Mouse (Mus musculus) heart, postnatal 0 days (tissue): ENCODE measurements around the gene Prrc2a. TPM values are rescaled to one million over a fixed set of nuclear protein-coding genes. Genes with fewer than 3 reads are reported as not detected.

Experiments
- ATAC-seq: fragments of 200-750 bp; cut with Nextera tagmentation; 2 replicates; pipeline ENCODE4 v1.8.0; 2017; ENCODE audit warnings: low read depth, moderate number of reproducible peaks, moderate library complexity; ENCODE audit not compliant: insufficient read depth
- DNase-seq: peaks from one replicate; pipeline ENCODE4 v3.0.0-alpha.2; 2016; ENCODE audit warnings: low spot score
- H3K27ac ChIP-seq: fragments of 300-500 bp; sonication (generic); 2 replicates; pipeline ENCODE4 v1.5.1; 2014; ENCODE audit warnings: low read depth, mild to moderate bottlenecking
- H3K27me3 ChIP-seq: fragments of 300-500 bp; sonication (generic); 2 replicates; pipeline ENCODE4 v1.6.1; 2014; ENCODE audit warnings: low read length, mixed read lengths; ENCODE audit not compliant: control insufficient read depth, insufficient read depth
- H3K36me3 ChIP-seq: fragments of 300-500 bp; sonication (generic); replicated peaks from 2 replicates; pipeline ENCODE4 v1.6.1; 2014; ENCODE audit warnings: low read length, mixed read lengths; ENCODE audit not compliant: control insufficient read depth, insufficient read depth
- H3K4me1 ChIP-seq: fragments of 300-500 bp; sonication (generic); 2 replicates; pipeline ENCODE4 v1.6.1; 2014; ENCODE audit warnings: antibody characterized with exemption; ENCODE audit not compliant: control insufficient read depth, insufficient read depth
- H3K4me2 ChIP-seq: fragments of 300-500 bp; sonication (generic); 2 replicates; pipeline ENCODE4 v1.6.1; 2014; ENCODE audit warnings: low read depth, mild to moderate bottlenecking, low read length, moderate library complexity
- H3K4me3 ChIP-seq: fragments of 300-500 bp; sonication (generic); 2 replicates; pipeline ENCODE4 v1.5.1; 2014; ENCODE audit warnings: low read depth, low read length
- H3K9ac ChIP-seq: fragments of 300-500 bp; sonication (generic); replicated peaks from 2 replicates; pipeline ENCODE4 v1.6.1; 2014; ENCODE audit warnings: low read depth, low read length, mixed read lengths
- H3K9me3 ChIP-seq: fragments of 300-500 bp; sonication (generic); replicated peaks from 2 replicates; pipeline ENCODE4 v1.6.1; 2016; ENCODE audit warnings: low read length; ENCODE audit not compliant: control insufficient read depth
- CTCF ChIP-seq: IDR thresholded peaks from 2 replicates; pipeline ENCODE4 v1.5.1; 2016; ENCODE audit warnings: antibody characterized with exemption, control low read depth, low read depth
- EP300 ChIP-seq: IDR thresholded peaks from 2 replicates; pipeline ENCODE4 v1.6.1; 2016; ENCODE audit warnings: antibody characterized with exemption, low read depth
- WGBS: fragments of 180-500 bp; shearing (Covaris S2); extraction: QIAGEN DNeasy Blood & Tissue Kit; methylation state at CpG from one replicate; pipeline ENCODE4 v1.1.7; 2014; 5-methylcytosine and 5-hydroxymethylcytosine counted together
- polyA plus RNA-seq: library from polyadenylated mRNA; unstranded; fragments of >200 nt; fragmentation: Nextera tagmentation; extraction: Ambion mirVana; gene quantifications from 2 replicates; pipeline ENCODE4 v1.2.1, GENCODE M21; 2015
- total RNA-seq: library from RNA; depleted of rRNA; stranded (reverse); fragments of >200 nt; gene quantifications from 2 replicates; pipeline ENCODE4 v1.2.3, GENCODE M21; 2014; ENCODE audit warnings: low replicate concordance

Gene Prrc2a
- total and polyA plus RNA-seq, 2 experiments from 2014 or later, result 60.7 to 99.2 TPM

DNA sequence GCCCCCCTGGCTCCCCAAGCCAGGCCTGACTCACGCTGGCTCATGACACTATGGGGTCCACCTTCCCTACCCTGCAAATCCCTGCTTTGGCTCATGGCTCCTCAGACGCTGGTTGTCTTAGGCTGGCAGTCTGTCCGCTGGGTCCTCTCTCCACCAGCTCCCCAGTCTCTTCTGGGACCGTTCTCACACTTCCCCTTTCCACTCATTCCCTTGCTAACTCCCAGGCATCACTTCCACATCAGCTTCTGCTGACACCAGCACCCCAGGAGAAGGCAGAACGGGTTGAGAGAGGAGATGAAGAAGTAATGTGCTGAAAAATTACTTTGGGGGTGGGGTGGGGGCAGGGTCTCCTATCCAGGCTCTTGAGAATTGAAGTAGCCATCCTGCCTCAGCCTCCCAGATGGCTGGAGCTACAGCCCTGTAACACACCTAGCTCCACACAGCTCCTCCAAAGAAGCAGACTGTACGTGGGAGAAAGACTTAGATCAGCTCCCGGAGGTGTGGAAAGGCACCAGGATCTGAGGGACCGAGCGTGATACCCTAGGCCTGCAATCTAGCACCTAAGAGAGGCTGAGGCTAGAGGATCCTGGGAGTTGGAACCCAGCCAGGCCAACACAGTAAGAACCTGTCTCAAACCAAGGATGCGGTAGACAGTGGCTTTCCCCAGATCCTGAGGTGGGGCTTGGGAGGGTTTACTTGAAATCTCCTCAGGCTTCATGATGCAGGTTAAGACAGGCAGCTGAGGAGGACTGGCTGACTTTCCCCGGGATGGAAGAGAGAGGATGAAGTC is 7.9 kb upstream of the Prrc2a start:
- no peak overlapping the region for H3K4me2 ChIP-seq
- H3K9me3 ChIP-seq, result no peaks in the 10 kb centered on the region
- ATAC-seq (no peak), DNase-seq (no peak)
- H3K36me3 ChIP-seq, result no peaks in the 10 kb centered on the region
- no peak overlapping the region for H3K9ac ChIP-seq
- no peaks in the 10 kb centered on the region for H3K4me1 ChIP-seq
- TF ChIP-seq EP300, result no peak
- TF ChIP-seq CTCF, result no peak
- H3K27me3 ChIP-seq, result no peaks in the 10 kb centered on the region
- H3K4me3 ChIP-seq, result no peak overlapping the region
- no peak overlapping the region for H3K27ac ChIP-seq
- WGBS, result 41% methylated on average over 11 of the region's 11 CpGs

DNA sequence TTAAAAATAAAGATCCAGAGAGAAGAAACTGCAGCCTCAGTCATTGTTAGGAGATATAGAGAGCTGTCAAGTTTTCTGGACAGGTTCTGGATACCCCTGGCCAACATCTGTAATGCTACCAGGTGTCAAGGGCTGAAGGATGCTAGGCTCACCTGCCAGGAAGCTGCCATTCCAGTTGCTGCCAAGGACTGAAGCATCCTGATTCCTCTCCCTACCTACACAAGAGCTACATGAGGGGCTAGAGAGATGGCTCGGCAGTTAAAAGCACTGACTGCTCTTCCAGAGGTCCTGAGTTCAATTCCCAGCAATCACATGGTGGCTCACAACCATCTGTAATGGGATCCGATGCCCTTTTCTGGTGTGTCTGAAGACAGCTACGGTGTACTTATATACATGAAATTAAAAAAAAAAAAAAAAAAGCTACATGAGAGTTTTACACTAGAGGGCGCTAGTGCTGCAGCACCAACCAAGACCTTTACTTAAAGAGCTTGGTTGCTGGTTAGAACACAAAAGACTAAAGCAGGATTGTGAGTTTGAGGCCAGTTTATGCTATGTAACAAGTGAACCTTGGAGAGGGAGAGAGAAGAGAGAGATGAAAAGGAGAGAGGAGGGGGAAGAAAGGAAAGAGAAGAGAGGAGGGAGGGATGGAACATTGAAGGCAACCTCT is 4.0 kb upstream of the Prrc2a start:
- no peaks in the 10 kb centered on the region for H3K27me3 ChIP-seq
- H3K36me3 ChIP-seq, result no peaks in the 10 kb centered on the region
- H3K27ac ChIP-seq, result no peak overlapping the region
- no peaks in the 10 kb centered on the region for H3K9me3 ChIP-seq
- no peak overlapping the region for H3K4me3 ChIP-seq
- H3K4me1 ChIP-seq, result peaks cover 8% of the 10 kb centered on the region; the same call in 1 of the 2 replicates
- WGBS, result 13% methylated on average over 4 of the region's 4 CpGs
- H3K9ac ChIP-seq, result no peak overlapping the region
- no peak for ATAC-seq
- no peak overlapping the region for H3K4me2 ChIP-seq
- peak; percentile 45 for DNase-seq
- TF ChIP-seq EP300 (no peak), CTCF (peak; percentile 68)

DNA sequence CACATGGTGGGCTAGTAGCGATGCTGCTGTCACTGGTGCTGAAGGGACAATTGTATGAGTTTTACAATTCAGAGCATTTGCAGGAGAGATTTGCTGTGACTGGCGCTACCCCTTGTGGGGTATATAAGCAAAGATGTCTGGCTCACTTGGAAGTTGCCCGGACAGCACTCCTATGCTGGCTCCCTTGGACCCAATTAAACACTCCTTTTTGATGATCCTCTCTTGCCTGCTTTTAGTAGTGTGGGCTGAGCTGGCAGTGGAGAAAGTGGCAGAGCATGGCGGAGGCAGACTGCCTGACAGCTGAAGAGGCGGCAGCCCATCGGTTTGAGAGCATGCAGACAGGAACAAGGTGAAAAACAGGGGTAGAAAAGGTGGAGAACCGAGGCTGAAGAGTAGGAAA is 3.1 kb upstream of the Prrc2a start:
- no peaks in the 10 kb centered on the region for H3K9me3 ChIP-seq
- H3K36me3 ChIP-seq, result no peaks in the 10 kb centered on the region
- peaks cover 14% of the 10 kb centered on the region for H3K4me1 ChIP-seq
- 83% methylated on average over 7 of the region's 7 CpGs for WGBS
- TF ChIP-seq CTCF, result no peak
- no peak for TF ChIP-seq EP300
- no peak overlapping the region for H3K27ac ChIP-seq
- H3K27me3 ChIP-seq, result no peaks in the 10 kb centered on the region
- ATAC-seq (no peak), DNase-seq (no peak)
- H3K4me3 ChIP-seq, result no peak overlapping the region
- no peak overlapping the region for H3K9ac ChIP-seq
- no peak overlapping the region for H3K4me2 ChIP-seq

DNA sequence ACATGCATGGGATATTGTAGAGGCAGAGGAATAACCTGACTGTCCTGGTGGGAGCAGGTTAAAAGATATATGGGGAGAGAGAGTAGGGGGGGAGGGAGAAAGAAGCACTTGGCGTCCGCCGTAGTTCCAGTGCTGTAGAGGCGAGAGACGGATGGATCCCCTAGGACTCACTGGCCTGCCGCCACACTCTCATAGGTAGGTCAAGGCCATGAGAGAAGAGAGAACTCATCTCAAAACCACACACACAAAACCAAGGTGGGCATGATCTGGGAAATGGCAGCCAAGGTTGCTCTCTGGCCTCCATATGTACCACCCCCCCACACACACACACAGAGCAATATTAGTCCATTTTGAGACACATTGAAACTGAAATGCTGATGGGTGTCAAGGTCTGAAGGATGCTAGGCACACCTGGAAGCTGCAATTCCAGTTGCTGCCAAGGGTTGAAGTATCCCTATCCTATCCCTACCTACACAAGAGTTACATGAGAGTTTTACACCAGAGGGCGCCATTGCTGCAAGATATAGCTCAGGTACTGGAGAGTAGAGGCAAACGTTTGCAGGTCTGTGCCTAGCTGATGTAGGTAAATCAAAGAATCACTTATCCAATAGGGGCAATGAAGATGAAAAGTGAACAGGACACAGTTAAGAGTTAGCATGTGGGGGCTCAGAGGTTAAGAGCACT is 1.8 kb upstream of the Prrc2a start:
- H3K4me2 ChIP-seq, result peak overlapping the region; percentile 56; the same call in 1 of the 2 replicates
- no peak overlapping the region for H3K9ac ChIP-seq
- H3K27ac ChIP-seq, result peak overlapping the region; percentile 99
- WGBS, result 74% methylated on average over 8 of the region's 8 CpGs
- TF ChIP-seq CTCF (peak; percentile 50), EP300 (no peak)
- no peaks in the 10 kb centered on the region for H3K9me3 ChIP-seq
- peaks cover 7% of the 10 kb centered on the region for H3K36me3 ChIP-seq
- H3K4me3 ChIP-seq, result no peak overlapping the region
- ATAC-seq, result no peak
- DNase-seq, result no peak
- H3K4me1 ChIP-seq, result peaks cover 23% of the 10 kb centered on the region
- H3K27me3 ChIP-seq, result no peaks in the 10 kb centered on the region

DNA sequence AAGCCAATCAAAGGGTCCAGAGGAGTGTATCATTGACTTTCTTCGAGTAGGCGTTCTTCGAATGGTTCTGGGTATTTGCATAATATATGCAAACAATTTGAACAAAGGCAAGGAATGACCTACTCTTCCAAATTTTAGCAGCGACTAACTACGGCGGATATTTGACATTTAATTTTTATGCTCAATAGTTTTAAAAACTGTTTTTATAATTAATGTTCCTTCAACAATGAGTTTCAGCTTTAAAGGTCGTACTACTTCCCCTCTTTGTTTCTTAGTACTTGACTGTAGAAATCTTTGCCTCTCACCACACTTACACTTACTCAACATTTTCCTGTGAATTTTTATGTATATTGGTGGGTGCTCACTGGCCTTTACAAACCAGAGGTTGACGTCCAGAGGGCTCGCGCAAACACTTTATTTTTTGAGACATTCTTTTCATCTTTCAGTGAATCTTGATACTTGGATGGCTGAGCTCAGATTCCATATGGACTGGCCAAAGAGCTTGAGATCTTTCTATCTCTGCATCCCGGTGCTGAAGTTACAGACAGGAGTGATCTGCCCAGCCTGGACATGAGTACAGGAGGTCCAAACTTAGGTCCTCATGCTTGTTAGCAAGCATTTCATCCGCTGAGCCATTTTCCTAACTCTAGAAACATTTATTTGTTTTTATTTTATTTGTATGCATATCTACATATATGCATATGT is 906 bp upstream of the Prrc2a start:
- peaks cover 15% of the 10 kb centered on the region for H3K36me3 ChIP-seq
- peak overlapping the region; percentile 56 for H3K4me2 ChIP-seq
- 26% methylated on average over 12 of the region's 12 CpGs for WGBS
- ATAC-seq (no peak; the same call in 1 of the 2 replicates), DNase-seq (no peak)
- peak overlapping the region; percentile 100 for H3K4me3 ChIP-seq
- H3K9ac ChIP-seq, result peak overlapping the region; percentile 46; the same call in 1 of the 2 replicates
- TF ChIP-seq CTCF, result no peak
- no peak; the same call in 1 of the 2 replicates for TF ChIP-seq EP300
- H3K27ac ChIP-seq, result peak overlapping the region; percentile 99
- no peaks in the 10 kb centered on the region for H3K9me3 ChIP-seq
- peaks cover 23% of the 10 kb centered on the region for H3K4me1 ChIP-seq
- H3K27me3 ChIP-seq, result no peaks in the 10 kb centered on the region
